9 mouse cellular contexts compared by ENCODE assay signal in the genomic region with DNA sequence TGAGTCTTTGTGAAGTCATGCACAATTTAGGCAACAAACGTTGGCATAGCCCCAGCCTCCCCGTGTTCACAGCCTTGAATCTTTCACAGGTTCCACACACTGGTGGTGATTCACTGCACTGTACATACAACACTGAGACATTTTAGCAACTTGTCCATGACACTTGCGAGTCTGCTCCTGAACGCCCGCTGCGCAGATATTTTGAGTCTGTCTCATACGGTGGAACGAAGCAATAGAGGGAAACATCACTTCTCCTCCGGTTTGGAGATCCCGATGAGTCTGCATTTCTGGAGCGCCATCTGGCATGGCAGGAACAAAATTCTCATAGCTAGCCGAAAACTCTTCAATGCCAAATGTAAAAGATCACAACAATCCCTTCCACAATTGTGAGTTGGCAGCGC. TPM values are rescaled to one million over a fixed set of nuclear protein-coding genes. Genes with fewer than 3 reads are reported as not detected.
A peak's percentile ranks its signal among the peaks of the same experiment; 100 is the strongest.
DNase-seq lines count a peak whose midpoint lies in the region; TF ChIP-seq lines count a peak whose summit lies in the region.
"Had no signal": no experiment of that assay in that cellular context is flagged by ENCODE, and none has a peak within 500 bp of the region (broad histone marks: within the 10 kb centered on the region; RNA-seq: fewer than 3 reads in every experiment).

No protein-coding gene starts in this region.

- peak; percentile 70 to 92 for DNase-seq in adrenal gland, adult (ENCODE audit: inconsistent age in 2 of 2, low spot score in 1 of 2)
- no peak for DNase-seq in adrenal gland, postnatal 4 days (ENCODE audit: low spot score in 2 of 2)
- DNase-seq in cerebellum, adult 2 months = peak; percentile 79 to 85
- DNase-seq in heart, postnatal 14 days = peak; percentile 11 to 16
- no peak for DNase-seq in lung, adult 2 months
- no peak for DNase-seq in B cell, adult 2 months
- no peak for DNase-seq in retina, postnatal 1 day
- no peak for DNase-seq in hindbrain, embryonic 10.5 days (ENCODE audit: low spot score)

- no peaks in the 10 kb centered on the region for H3K27me3 ChIP-seq in cerebellum, adult 2 months (ENCODE audit: control insufficient read depth, insufficient read depth, low read length)
- no peaks in the 10 kb centered on the region; the same call in 1 of the 2 replicates for H3K27me3 ChIP-seq in hindbrain, embryonic 10.5 days (ENCODE audit: insufficient read depth, poor library complexity, severe bottlenecking)
- H3K27me3 ChIP-seq: hindbrain, embryonic 15.5 days had no signal

- peak overlapping the region; percentile 45 for H3K4me3 ChIP-seq in cerebellum, adult 2 months (replicated peaks; ENCODE audit: insufficient read depth, low read depth, low read length)
- peak overlapping the region; percentile 7 for H3K4me3 ChIP-seq in lung, adult 2 months (replicated peaks; ENCODE audit: extremely low read depth, low read depth, low read length)
- no peak overlapping the region for H3K4me3 ChIP-seq in hindbrain, embryonic 10.5 days
- H3K4me3 ChIP-seq: hindbrain, embryonic 15.5 days had no signal

- no peak for TF ChIP-seq CTCF in cerebellum, adult 2 months (IDR thresholded peaks at IDR 0.05; ENCODE audit: borderline replicate concordance, insufficient read depth, low read depth, low read length)
- TF ChIP-seq CTCF in lung, adult 2 months (IDR thresholded peaks at IDR 0.05; ENCODE audit: insufficient read depth, low read length) = no peak

- H3K9me3 ChIP-seq in hindbrain, embryonic 10.5 days = no peaks in the 10 kb centered on the region
- H3K9me3 ChIP-seq: hindbrain, embryonic 15.5 days had no signal

- TF ChIP-seq POLR2A in cerebellum, adult 2 months (IDR thresholded peaks at IDR 0.05; ENCODE audit: borderline replicate concordance, insufficient read depth, low read length) = no peak
- no peak for TF ChIP-seq POLR2A in lung, adult 2 months (IDR thresholded peaks at IDR 0.05; ENCODE audit: borderline replicate concordance, extremely low read depth, low read depth, low read length)

- WGBS in cerebellum, adult 2 months = 3% methylated on average over 13 of the region's 13 CpGs
- 65% methylated on average over 13 of the region's 13 CpGs for WGBS in lung, adult 2 months
- 95% methylated on average over 13 of the region's 13 CpGs for WGBS in hindbrain, embryonic 10.5 days

- H3K27ac ChIP-seq in cerebellum, adult 2 months (ENCODE audit: insufficient read depth, low read length) = no peak overlapping the region
- no peak overlapping the region for H3K27ac ChIP-seq in hindbrain, embryonic 10.5 days
- H3K27ac ChIP-seq: hindbrain, embryonic 15.5 days had no signal

- no peaks in the 10 kb centered on the region for H3K36me3 ChIP-seq in hindbrain, embryonic 10.5 days
- H3K36me3 ChIP-seq: hindbrain, embryonic 15.5 days had no signal

- peaks cover 11% of the 10 kb centered on the region; the same call in 1 of the 2 replicates for H3K4me1 ChIP-seq in cerebellum, adult 2 months (ENCODE audit: control insufficient read depth, insufficient read depth, low read length)
- H3K4me1 ChIP-seq in lung, adult 2 months (ENCODE audit: control insufficient read depth, insufficient read depth, low read length) = no peaks in the 10 kb centered on the region
- peaks cover 34% of the 10 kb centered on the region for H3K4me1 ChIP-seq in hindbrain, embryonic 10.5 days (replicated peaks)

- intact Hi-C loops in heart, postnatal 14 days (cut with DNase I) = no loop called here

RNA-seq across cellular contexts. Expression of a gene that starts 57.7 kb away (rescaled TPM):
- total RNA-seq in adrenal gland, postnatal 4 days (2021) = 10 to 100 TPM; 70.3 to 76.4 TPM
- 91.0 and 95.3 TPM in 2 replicates for polyA plus RNA-seq in cerebellum, adult 2 months (2012; rRNA removed)
- total RNA-seq in heart, postnatal 14 days (2021) = 10 to 100 TPM; 42.7 to 45.6 TPM
- polyA plus RNA-seq in lung, adult 2 months (2012; rRNA removed) = 30.5 and 33.2 TPM in 2 replicates
- 51.5 and 58.1 TPM in 2 replicates for polyA plus RNA-seq in hindbrain, embryonic 10.5 days (2016; fragmentation: Nextera tagmentation; extraction: Ambion mirVana)

Comparison
In these comparisons a context has a peak if more than half of its experiments do, and no peak if none do; other contexts are left out.
1. DNase-seq: peak in adrenal gland, adult (2 of 2), cerebellum, adult 2 months (2 of 2) and heart, postnatal 14 days (2 of 2); none in adrenal gland, postnatal 4 days (0 of 2), lung, adult 2 months (single experiment), B cell, adult 2 months (0 of 2), retina, postnatal 1 day (single experiment) and hindbrain, embryonic 10.5 days (single experiment).